Mouse (Mus musculus) MEL (cell line): ENCODE measurements at regions not wholly inside any gene's neighbourhood (a gene's known extent, or its start where the extent isn't known, plus 50 kb on each side); places are given as distances from the start of the nearest gene placed in this dataset.

ENCODE experiments used
- CTCF ChIP-seq, 3 experiments: IDR thresholded peaks in 2 of 3; conservative IDR thresholded peaks in 1 of 3; 2 replicates each; pipeline ENCODE4 v1.5.1; 2011 to 2012; ENCODE audit warnings: low read length in 3 of 3, low read depth in 2 of 3, mild to moderate bottlenecking in 2 of 3, improper control_type of control experiment in 1 of 3, inconsistent platforms in 1 of 3, mixed read lengths in 1 of 3, moderate library complexity in 1 of 3; ENCODE audit not compliant: control insufficient read depth in 1 of 3, insufficient read depth in 1 of 3, poor library complexity in 1 of 3, severe bottlenecking in 1 of 3
- GATA1 ChIP-seq: IDR thresholded peaks from 2 replicates; pipeline ENCODE4 v1.6.1; 2011; ENCODE audit warnings: low read depth, low read length, improper control_type of control experiment
- HCFC1 ChIP-seq: IDR thresholded peaks from 2 replicates; pipeline ENCODE4 v1.6.1; 2012; ENCODE audit warnings: low read depth, mild to moderate bottlenecking, inconsistent platforms, low read length, improper control_type of control experiment, moderate library complexity
- MAFK ChIP-seq: IDR thresholded peaks from 2 replicates; pipeline ENCODE4 v1.6.1; 2011; ENCODE audit warnings: low read depth, mild to moderate bottlenecking, low read length, improper control_type of control experiment, borderline replicate concordance
- MAZ ChIP-seq: IDR thresholded peaks from 2 replicates; pipeline ENCODE4 v1.6.1; 2012; ENCODE audit warnings: low read depth, mild to moderate bottlenecking, inconsistent platforms, low read length, improper control_type of control experiment
- MXI1 ChIP-seq: IDR thresholded peaks from 2 replicates; pipeline ENCODE4 v1.6.1; 2011; ENCODE audit warnings: mild to moderate bottlenecking, low read depth, low read length, improper control_type of control experiment
- MYC ChIP-seq: IDR thresholded peaks from 2 replicates; pipeline ENCODE4 v1.6.1; 2011; ENCODE audit warnings: low read depth, mild to moderate bottlenecking, low read length, improper control_type of control experiment, moderate library complexity
- POLR2A ChIP-seq, 2 experiments: IDR thresholded peaks; 2 replicates each; pipeline ENCODE4 v1.6.1; 2011 to 2012; ENCODE audit warnings: low read length in 2 of 2, mild to moderate bottlenecking in 2 of 2, control low read depth in 1 of 2, improper control_type of control experiment in 1 of 2, low read depth in 1 of 2, moderate library complexity in 1 of 2; ENCODE audit not compliant: control insufficient read depth in 1 of 2, insufficient read depth in 1 of 2, poor library complexity in 1 of 2
- RCOR1 ChIP-seq: IDR thresholded peaks from 2 replicates; pipeline ENCODE4 v1.6.1; 2012; ENCODE audit warnings: low read depth, mild to moderate bottlenecking, inconsistent platforms, low read length, improper control_type of control experiment
- TBP ChIP-seq: IDR thresholded peaks from 2 replicates; pipeline ENCODE4 v1.8.0; 2011; ENCODE audit warnings: low read depth, low read length, improper control_type of control experiment
- UBTF ChIP-seq: IDR thresholded peaks from 2 replicates; pipeline ENCODE4 v1.6.1; 2012; ENCODE audit warnings: low read depth, mild to moderate bottlenecking, inconsistent platforms, low read length, improper control_type of control experiment, moderate library complexity, borderline replicate concordance; ENCODE audit not compliant: insufficient read depth
- USF2 ChIP-seq, 2 experiments: IDR thresholded peaks; 2 replicates each; pipeline ENCODE4 v1.6.1; 2011 to 2012; ENCODE audit warnings: improper control_type of control experiment in 2 of 2, low read length in 2 of 2, borderline replicate concordance in 1 of 2, inconsistent platforms in 1 of 2, low read depth in 1 of 2, mild to moderate bottlenecking in 1 of 2; ENCODE audit not compliant: insufficient read depth in 1 of 2

- TF ChIP-seq MAZ (no peak), CTCF (IDR thresholded peaks at IDR 0.05 in 2 of 3, conservative IDR thresholded peaks at IDR 0.05 in 1 of 3; ENCODE audit: control insufficient read depth in 1 of 3, insufficient read depth in 1 of 3, low read depth in 2 of 3, low read length in 3 of 3, poor library complexity in 1 of 3, severe bottlenecking in 1 of 3) (no peak), POLR2A (IDR thresholded peaks at IDR 0.05; ENCODE audit: control insufficient read depth in 1 of 2, insufficient read depth in 1 of 2, low read depth in 1 of 2, low read length in 2 of 2, poor library complexity in 1 of 2) (no peak), UBTF (no peak), RCOR1 (no peak), MAFK (no peak), GATA1 (no peak), HCFC1 (no peak), USF2 (IDR thresholded peaks at IDR 0.05; ENCODE audit: borderline replicate concordance in 1 of 2, insufficient read depth in 1 of 2, low read depth in 1 of 2, low read length in 2 of 2) (no peak), TBP (no peak), MXI1 (no peak), MYC (no peak)
Measured at GRCm38 (mm10) chr4:57377872-57378271, 56.2 kb upstream of the Palm2 start.
